Mouse (Mus musculus): ENCODE measurements around the gene Creg2.

- TF ChIP-seq CEBPB (IDR thresholded peaks at IDR 0.05; ENCODE audit: insufficient read depth, poor library complexity, severe bottlenecking) (no peak), E2F4 (IDR thresholded peaks at IDR 0.05; ENCODE audit: insufficient read depth) (no peak), POLR2A (IDR thresholded peaks at IDR 0.05; ENCODE audit: insufficient read length, low read depth) (no peak), MAX (IDR thresholded peaks at IDR 0.05; ENCODE audit: low read depth) (no peak), SRF (IDR thresholded peaks at IDR 0.05; ENCODE audit: control insufficient read depth, insufficient read length, low read depth) (no peak), TCF12 (IDR thresholded peaks at IDR 0.05; ENCODE audit: insufficient read depth, poor library complexity, severe bottlenecking) (no peak), MYOD1 (IDR thresholded peaks at IDR 0.05; ENCODE audit: control insufficient read depth in 1 of 3, insufficient read length in 2 of 3, low read depth in 2 of 3) (no peak), USF1 (IDR thresholded peaks at IDR 0.05; ENCODE audit: low read depth) (no peak), TCF3 (IDR thresholded peaks at IDR 0.05; ENCODE audit: insufficient read length, low read depth) (no peak), POLR2AphosphoS2 (IDR thresholded peaks at IDR 0.05; ENCODE audit: insufficient read length, low read depth) (no peak), REST (IDR thresholded peaks at IDR 0.05; ENCODE audit: insufficient read depth, insufficient read length) (no peak)
Measured at GRCm38 (mm10) chr1:39592090-39592489, 59.2 kb downstream of the Creg2 start.
